Mouse (Mus musculus) left cerebral cortex, adult 11 months (tissue): ENCODE measurements around the gene Fbxo28.

Experiments
- DNase-seq: peaks from one replicate; pipeline ENCODE4 v3.0.0; 2022; ENCODE audit warnings: low spot score

The Fbxo28 gene

DNA sequence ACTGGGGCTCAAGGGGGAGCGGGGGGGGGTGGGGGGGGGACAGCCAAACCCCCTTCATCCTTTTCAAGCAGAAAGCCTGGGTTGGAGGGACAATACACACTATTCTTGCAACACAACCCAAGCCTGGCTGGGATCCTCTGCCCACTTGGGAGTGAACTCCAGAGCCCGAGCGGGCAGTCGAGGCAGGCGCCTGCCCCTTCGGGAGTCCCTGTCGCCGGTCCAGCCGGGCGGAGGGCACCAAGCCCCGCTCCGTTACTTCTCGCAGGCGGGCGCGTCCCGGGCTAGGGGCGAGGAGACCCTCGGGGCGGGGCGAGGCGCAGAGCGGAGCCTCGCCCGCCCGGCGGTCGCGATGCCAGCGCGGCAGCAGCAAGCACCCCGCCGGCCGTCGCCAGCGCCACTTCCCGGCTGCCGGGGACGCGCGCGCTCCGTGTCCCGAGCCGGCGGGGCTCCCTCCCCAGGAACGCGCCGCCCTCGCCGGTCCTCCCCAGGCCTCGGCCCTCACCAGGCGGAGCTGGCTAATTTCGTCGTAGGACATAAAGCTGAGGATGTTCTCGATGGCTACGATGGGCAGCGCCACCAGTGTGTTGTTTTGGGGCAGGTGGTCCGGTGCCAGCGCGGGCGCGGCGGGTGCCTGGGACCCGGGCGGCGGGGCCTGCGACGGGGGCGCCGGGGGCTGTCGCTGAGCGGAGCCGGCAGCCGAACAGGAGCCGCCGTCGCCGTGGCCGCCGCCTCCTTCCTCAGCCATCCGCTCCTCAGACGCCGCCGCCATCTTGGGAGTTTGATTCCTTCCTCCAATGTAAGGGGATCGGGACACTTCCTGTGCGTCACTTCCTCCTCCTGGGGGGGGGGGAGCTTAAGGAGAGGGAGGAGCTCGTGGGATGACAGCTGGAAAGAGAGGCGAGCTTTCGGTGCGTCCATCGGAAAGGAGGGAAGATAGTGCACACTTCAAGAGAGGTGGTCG is at the start of gene Fbxo28:
Fbxo28 (minus strand) TSS at position 809 of the 961 bp plus-strand sequence.
- peak; percentile 76 for DNase-seq

DNA sequence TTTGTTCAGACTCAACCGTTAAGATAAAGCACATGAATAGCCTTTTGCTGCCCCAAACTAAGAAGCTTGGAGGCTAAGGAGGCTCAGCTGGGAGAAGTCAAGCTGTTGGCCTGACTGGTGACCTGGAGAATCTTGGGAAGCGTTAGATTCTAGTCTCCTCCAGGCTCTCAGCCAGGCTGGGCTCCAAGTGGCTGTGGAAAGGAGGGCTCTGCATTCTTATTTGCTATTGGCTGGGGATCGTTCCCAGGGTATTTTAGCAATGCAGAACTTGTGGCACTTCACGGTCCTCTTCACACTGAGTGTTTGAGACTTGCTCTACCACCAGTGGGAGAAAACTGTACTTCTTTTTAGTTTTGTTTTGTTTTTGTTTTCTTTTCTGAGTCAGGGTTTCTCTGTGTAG is 47.3 kb upstream of the Fbxo28 start:
- DNase-seq = no peak

DNA sequence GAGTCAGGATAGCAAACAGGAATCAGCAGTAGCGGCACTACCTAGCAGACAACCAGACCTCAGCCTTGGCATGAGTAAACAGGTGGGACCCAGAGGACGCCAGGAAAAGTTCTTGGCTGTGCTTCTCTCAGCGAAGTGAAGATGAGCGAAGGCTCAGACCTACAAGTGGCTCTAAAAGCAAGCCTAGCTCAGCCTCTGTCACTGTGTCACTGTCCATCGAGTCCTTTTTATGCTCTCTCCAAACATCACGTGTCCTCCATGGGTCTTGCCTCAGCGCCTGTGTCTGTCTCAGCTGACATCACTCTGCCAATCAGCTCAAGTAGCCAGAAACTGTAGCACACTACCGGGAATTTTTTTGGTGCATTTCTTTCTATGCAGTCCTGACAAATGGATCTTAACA is 45.0 kb upstream of the Fbxo28 start:
- no peak for DNase-seq

DNA sequence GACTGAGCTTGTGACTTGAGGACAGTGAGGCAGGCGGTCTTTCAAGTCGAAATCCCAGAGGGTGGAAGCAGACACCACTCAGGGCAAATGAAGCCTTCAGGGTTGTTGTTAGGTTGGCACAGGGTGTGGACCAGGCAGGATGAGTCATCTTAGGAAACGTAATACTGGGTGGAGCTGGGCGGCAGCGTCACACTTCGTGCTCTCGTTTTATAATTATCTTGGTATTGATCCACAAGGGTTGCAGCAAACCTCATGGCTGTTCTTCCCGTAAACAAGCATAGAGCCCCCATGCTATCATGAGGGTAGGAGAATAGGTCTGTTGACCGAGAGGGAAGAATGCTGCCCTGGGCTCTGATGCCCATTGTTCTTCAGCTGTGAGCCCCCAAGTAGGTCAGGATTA is 41.7 kb upstream of the Fbxo28 start:
- DNase-seq = no peak

DNA sequence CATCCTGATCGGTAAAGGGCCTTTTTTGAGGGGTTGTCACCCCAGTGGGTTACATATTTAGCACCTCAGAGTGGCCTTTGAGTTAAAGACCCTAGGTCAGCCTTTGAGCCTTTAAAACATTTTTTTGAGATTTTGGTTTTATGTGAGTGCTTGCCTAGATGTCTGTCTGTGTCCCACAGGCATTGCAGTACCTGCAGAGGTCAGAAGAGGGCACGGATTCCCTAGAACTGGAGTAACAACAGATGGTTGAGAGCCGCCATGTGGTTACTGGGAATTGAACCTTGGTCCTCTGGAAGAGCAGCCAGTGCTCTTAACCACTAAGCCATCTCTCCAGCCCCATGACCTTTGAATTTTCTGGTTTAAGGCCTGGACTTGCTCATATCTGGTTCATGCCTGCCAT is 39.9 kb upstream of the Fbxo28 start:
- no peak for DNase-seq

DNA sequence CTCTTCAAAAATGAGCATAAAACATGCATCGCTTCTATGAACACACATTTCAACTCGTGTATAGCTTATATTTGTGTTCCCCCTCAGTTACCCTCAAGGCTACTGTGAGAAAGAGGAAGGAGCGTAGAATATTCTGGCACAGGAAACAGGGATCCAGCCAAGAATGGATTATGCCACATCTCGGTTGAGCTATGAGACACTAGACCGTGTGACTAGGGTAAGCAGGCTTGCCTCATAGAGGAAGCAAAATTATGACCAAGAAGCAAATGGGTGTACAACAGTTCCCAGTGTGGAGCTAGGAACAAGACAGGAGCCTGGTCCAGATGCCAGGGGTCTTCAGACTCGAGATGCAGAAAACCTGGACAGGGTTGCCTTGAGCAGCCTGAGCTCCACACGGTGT is 39.3 kb upstream of the Fbxo28 start:
- no peak for DNase-seq

DNA sequence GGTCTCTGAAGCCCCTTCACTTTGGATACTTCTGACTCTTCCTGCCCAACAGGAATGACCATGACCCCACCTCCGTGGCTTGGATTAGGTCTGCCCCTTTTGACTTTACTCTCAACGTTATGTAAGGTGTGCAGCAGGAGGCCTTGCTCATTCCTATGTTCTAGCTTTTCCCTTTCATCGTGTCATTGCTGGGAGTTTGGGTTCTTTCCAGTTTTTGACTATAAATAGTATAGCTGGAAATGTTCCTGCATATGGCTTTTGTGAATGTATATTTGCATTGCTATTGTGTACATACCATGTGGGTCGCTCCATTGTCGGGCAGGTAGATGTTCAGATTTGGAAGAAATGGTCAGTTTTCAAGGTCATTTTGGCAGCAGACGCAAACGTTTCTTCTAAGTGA is 37.4 kb upstream of the Fbxo28 start:
- no peak for DNase-seq

DNA sequence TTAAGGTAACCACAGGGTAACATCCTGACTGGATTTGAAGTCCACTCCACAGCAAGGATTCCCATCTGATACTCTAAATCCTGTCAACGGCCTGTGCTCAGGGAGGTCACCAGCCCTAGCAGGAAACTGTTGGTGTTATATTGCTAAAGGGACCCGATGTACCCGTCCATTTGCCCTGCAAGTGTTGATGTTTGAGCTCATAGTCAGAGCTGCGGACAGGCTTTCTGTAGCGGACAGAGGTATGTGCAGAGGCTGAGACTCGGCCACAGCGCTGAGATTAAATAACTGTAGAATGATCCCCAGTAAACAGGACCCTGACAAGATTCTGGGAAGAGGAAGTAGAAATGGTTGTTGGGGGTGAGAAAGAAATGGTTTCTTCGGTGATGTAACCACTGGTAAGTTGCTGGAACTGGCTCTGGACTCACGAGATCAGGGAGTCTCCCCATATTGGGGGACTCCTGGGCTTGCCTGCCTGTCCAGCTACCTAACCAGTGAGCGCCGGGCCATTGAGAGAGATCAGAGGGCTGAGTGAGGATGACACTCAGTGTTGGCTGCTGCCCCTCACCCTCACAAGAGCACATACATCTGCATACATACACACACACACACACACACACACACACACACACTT is 36.9 kb upstream of the Fbxo28 start:
- no peak for DNase-seq

DNA sequence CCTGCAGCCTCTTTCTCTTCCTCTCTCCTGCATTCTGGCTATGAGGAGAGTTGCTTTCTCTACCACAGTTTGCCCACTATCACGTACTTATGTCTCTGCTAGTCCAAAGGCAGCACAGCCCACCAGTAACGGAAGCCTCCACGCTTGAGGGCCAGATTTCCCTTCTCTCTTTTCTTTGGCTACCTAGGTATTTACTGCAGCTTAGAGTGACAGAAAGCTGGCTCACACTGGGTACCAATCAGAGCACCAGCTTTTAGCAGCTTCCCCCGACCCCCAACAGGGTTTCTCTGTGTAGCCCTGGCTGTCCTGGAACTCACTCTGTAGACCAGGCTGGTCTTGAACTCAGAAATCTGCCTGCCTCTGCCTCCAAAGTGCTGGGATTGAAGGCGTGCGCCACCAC is 36.1 kb upstream of the Fbxo28 start:
- DNase-seq = no peak

DNA sequence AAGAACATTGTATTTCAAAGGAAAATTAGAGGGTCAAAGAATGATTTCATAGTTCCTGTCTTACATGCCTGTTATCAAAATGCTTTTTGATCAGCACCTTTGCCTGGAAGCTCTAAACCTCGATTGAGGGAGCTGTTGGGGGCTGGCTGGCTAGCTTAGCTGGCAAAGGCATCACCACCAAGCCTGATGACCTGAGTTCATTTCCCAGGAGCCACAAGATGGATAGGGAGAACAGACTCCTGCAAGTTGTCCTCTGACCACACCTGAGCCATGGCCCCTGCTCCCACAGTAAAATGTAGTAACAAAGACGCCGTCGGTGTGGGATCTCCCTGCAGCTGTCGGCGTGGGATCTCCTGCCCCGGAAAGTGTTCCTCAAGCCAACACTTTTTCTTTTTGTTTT is 35.4 kb upstream of the Fbxo28 start:
- DNase-seq = no peak

DNA sequence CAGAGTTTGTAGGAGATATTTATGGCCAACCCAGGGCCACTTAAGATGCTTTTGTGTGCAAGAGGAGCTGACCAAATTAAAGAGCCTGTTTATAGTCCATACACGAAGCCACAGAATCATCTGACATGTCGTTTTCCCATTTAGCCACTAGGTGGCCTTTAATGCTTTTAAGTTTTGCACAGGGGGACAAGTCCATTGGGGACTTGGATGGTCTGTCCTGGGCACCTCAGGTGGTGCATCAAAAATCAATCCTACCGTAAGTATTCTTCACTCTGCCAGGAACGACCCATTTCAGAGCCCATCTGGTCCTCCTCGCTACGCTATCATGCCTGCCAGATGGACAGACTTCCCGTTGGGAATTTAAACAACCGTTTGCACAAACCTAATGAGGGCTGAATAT is 34.8 kb upstream of the Fbxo28 start:
- no peak for DNase-seq

DNA sequence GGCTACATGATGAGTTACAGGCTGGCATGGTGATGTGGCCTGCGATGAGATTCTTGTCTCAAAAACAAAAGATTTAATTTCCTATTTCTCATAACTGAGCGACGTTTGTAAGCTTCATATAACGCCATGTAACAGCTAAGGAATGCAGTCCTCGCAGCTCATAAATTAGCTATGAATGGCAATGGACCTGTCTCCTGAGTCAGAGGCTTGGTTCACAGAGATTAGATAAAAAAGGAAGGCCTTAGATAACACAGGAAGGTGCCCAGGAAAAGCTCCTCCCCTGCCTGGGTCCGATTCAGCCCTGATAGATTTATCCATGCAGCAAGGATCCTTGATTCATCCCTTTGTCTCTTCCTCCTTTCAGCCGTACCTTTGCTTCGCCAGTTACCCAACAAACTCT is 30.5 kb upstream of the Fbxo28 start:
- no peak for DNase-seq

DNA sequence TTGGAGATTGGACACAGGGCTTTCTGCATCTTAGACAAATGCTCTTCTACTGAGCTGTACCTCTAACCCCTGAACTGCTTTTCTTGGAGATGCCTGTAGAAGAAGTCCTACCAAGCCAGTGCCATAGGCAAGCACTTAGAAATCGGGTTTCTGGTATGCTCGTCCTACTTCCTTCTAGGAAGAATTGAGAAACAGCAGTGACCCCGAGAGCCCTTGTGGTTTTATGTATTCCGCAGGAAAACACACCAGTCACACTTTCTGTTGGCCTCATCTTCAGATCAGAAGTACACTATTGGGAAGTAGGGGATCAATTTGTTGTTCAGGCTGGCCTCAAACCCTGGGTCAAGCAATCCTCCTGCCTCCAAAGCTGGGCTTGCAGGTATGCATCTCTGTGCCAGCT is 28.0 kb upstream of the Fbxo28 start:
- DNase-seq = no peak

DNA sequence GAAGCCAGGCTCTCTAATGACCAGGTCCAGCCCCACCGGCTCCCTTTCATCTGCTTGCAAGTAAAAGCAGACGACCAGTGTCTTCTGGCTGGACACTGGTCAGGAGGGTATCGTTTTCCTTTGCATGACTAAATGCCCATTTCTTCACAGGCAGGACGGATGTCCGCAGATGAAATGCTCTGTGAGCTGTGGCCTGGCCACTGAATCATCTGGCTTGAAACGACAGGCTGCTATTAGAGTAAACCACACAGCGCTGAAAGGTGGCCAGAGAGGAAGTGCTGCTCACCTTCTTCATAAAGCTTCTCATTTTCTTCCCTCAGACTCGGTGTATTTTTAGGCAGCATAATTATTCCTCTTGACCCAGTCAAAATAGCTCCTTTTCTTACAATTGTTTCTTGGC is 27.4 kb upstream of the Fbxo28 start:
- no peak for DNase-seq

DNA sequence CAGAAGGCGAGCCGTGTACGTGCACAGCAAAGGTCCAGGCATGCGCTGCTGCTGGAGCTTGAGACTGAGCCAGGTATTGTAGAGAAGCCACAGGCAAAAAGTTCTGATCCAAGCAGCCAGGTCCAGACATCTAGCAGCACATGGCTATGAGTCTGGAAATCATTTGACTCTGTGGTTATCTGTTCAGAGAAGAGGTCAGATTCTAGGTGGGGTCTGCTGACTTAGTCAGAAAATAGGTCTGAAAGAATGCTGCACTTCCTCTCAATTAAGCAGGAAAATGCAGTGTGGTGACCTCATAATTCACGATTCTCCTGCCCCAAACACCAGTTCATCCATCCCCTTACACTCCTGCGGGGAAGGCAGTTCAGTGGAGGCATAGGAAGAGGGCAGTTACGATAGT is 26.9 kb upstream of the Fbxo28 start:
- DNase-seq = no peak

DNA sequence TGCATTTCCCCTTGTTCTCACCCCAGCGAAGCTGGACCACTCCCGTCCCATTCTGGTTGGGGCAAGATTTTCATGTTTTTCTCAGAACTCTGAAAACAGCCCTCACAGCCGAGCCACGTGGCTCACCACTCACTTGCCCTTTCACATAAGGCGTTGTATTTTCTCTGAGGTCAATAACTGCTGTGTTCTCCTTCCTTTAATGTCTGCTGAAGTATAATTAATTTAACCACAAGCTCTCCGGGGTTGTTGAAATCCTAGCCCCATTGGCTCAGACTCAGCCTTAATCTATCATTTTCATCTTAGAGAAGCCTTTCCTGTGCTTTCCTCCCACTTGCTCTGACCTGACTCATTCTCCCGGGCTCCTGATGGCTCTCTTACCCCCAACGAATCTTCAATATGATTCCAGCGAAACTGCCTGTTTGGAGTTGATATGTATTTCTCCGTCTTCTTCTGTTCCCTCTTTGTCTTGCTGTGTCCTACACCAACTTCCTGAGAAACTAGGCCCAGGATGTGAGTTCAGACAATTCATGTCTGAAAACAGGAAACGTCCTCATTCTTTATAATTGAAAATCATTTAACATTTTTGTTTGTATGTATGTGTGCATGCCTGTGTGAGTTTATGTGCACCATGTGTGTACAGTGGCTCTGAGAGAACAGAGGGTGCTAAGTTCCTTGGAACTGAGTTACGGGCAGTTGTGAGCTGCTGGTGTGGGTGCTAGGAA is 22.4 kb upstream of the Fbxo28 start:
- DNase-seq = no peak

DNA sequence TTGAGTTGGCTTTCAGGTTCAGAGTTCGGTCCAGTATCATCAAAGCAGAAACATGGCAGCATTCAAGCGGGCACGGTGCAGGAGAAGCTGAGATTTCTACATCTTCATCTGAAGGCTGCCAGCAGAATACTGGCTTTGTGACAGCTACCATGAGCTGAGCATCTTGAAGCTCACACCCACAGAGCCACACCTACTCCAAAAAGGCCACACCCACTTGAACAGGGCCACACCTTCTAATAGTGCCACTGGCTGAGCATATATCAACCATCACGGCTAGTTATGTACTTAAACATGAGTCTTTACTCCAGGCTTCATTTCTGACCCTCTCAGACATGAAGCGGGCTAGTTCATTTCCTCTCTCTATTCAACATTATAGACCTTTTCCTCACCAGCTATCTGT is 21.3 kb upstream of the Fbxo28 start:
- no peak for DNase-seq

DNA sequence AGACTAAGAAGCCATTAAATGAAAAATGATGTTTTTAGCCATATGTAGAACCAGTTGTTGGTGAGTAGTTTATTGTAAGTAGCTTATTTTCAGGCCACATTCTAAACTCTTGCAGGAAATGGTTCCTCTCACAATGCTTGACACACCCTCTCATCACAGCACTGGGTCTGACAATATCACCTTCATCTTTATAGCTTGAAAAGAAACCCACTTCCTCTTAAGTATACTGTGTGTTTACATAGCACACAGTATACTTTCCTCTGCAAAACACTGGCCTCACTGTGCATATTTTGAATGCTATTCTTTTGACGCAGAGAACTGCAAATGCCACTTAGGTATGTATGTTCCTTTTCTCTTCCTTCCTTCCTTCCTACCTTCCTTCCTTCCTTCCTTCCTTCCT is 16.7 kb upstream of the Fbxo28 start:
- no peak for DNase-seq

DNA sequence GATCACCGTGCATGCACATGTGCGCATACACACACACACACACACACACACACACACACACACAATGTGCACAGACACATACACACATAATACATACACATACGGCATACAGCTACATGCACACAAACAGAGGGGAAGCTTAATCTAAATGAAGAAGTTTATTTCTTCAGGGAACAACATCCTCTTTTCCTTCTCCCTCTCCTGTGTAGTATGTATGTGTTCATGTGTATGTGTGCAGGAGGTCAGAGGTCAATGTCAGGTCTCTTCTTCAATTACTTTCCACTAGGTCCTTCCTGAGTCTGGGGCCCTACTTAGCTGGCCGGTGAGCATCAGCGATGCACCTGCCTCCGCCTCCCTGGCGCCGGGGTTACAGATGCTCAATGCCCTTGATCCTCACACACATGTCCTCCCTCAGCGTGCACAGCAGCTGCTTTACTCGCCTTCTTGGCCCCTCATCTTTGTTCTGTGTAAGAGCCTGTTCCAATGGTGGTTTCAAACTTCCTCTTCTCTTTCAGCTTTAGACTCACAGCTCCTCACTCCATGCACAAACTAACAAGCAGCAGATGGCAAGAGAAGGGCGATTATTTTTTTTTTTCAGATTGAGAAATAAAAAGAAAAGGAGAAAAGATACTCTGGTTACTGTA is 13.2 kb upstream of the Fbxo28 start:
- no peak for DNase-seq

DNA sequence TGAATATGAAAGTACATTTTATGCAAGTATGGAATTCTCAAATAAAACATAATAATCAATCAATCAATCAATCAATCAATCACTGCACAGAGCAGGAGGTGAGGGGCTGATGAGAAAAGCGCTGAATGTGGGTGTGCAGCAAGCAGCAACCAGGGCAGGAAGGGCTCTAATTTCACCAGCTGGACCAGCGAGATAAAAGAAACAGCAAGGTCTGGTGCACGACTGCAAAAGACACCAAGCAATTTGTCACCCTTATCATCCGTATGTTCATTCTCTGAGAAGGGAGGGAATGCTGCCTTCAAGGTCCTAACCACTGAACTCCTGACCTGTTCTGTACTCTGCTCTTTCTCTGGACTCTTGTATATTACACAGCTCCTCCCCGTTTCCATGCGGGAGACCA is 8.1 kb upstream of the Fbxo28 start:
- no peak for DNase-seq

DNA sequence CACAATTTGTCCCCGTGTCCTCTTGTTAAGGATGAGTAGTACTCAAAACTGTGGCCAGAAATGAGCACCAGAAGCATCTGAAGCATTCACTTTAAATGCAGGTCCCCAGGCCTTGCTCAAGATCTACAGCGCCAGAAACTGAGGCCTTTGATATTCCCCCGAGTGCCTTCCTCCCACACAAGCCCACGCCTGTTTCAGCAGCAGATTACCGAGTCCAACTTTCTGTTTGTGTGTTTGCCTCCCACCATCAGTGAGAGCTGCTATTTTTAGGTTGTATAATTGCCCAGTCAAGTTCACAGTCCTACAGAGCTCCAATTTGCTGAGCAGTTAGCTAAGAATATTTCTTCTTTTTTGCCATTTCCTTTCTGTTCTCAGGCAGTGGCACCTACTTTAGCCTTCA is 5.1 kb upstream of the Fbxo28 start:
- peak; percentile 34 for DNase-seq

DNA sequence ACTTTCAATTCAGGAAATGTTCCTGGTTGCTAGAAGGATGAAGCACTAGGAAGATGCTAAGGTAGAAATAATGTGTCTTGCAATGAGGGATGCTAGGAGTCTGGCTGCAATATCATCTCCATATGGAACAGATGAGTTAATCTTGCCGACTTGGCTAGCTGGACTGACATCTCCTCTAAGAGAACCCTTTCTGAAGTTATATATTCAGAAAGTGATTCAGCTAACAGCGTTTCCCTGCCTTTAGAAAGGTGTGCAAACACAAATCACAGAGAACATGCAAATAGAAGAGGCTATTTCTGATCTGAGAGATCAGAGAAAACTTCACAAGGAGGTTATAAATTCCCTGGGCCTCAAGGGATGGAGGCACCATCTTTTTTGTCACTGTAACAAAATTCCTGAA is 4.4 kb upstream of the Fbxo28 start:
- no peak for DNase-seq

DNA sequence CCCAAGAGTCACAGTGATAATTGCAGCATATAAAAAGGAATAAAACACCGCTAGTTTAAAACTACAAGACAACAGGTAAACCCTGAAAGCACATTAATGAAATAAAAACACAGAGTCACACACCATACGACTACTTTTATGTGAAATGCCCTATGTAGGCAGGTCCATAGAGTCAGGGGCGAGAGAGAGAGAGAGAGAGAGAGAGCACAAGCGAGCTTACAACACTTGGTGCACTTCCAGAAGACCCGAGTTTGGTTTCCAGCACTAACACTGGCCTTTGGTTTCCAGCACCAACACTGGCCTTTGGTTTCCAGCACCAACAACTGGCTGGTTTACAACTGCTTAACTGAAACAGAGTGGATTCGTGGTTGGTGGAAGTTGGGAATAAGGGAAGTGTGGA is 564 bp upstream of the Fbxo28 start:
- no peak for DNase-seq
